Mouse (Mus musculus) megakaryocyte, embryonic 14.5 days (primary cell): ENCODE data around the gene Rimbp3.

Experiments used
- FLI1 ChIP-seq: IDR thresholded peaks from 2 replicates; pipeline ENCODE4 v1.6.1; 2012; ENCODE audit warnings: low read length, inconsistent platforms, mixed read lengths
- GATA1 ChIP-seq: IDR thresholded peaks from 3 replicates; pipeline ENCODE4 v1.6.1; 2012; ENCODE audit warnings: mixed read lengths, low read length, inconsistent platforms, borderline replicate concordance

DNA sequence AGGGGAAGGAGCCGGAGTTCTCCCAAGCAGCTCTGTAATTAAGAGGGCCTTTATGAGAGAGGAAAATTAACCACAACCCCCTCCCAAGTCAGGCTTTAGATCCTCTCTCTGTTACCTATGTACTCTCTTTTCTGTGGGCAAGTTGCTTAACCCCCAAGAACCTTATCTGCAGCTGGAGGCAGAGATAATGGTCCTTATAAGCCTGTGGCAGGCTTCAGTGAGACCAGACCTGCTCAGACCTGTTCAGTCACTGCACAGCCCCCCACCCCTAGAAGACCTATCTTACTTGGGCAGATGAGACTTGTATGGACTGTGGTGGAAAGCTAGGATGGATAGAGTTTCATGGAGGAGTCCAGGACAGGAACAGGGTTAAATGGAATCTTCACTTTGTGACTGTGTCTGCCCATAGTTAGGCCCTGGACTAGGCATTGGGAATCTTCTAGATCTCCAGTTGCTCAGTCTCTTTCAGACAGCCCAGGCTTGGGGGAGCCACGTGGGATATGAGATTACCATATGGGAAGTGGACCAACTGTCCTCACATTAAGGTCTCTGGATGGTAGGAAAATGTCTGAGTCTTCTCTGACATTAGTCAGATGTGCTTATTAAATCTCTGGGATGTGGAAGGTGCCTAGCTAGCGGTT lies 43.8 kb downstream of the Rimbp3 start:
- TF ChIP-seq GATA1 (no peak), FLI1 (no peak)
